Mouse (Mus musculus) lung, embryonic 16.5 days (tissue): ENCODE measurements around the gene Pcp4l1. TPM values are rescaled to one million over a fixed set of nuclear protein-coding genes. Genes with fewer than 3 reads are reported as not detected.

Experiments used
- ATAC-seq: fragments of 200-750 bp; cut with Nextera tagmentation; 2 replicates; pipeline ENCODE4 v1.8.0; 2017; ENCODE audit warnings: low read depth, mild to moderate bottlenecking, moderate library complexity
- H3K27ac ChIP-seq: fragments of 300-500 bp; sonication (generic); 2 replicates; pipeline ENCODE4 v1.5.1; 2014; ENCODE audit warnings: mild to moderate bottlenecking, control low read depth, low read length
- H3K27me3 ChIP-seq: fragments of 300-500 bp; sonication (generic); 2 replicates; pipeline ENCODE4 v1.6.1; 2014; ENCODE audit warnings: low read depth, low read length, mixed read lengths; ENCODE audit not compliant: control insufficient read depth, insufficient read depth
- H3K36me3 ChIP-seq: fragments of 300-500 bp; sonication (generic); 2 replicates; pipeline ENCODE4 v1.6.1; 2014; ENCODE audit warnings: low read length; ENCODE audit not compliant: control insufficient read depth, insufficient read depth
- H3K4me1 ChIP-seq: fragments of 300-500 bp; sonication (generic); replicated peaks from 2 replicates; pipeline ENCODE4 v1.6.1; 2014; ENCODE audit warnings: low read length, mixed read lengths; ENCODE audit not compliant: control insufficient read depth, insufficient read depth
- H3K4me2 ChIP-seq: fragments of 300-500 bp; sonication (generic); 2 replicates; pipeline ENCODE4 v1.6.1; 2014; ENCODE audit warnings: low read depth, low read length, control low read depth
- H3K4me3 ChIP-seq: fragments of 300-500 bp; sonication (generic); 2 replicates; pipeline ENCODE4 v1.5.1; 2014; ENCODE audit warnings: mild to moderate bottlenecking, low read length, control low read depth
- H3K9ac ChIP-seq: fragments of 300-500 bp; sonication (generic); 2 replicates; pipeline ENCODE4 v1.6.1; 2014; ENCODE audit warnings: low read length, control low read depth
- H3K9me3 ChIP-seq: fragments of 300-500 bp; sonication (generic); 2 replicates; pipeline ENCODE4 v1.6.1; 2016; ENCODE audit warnings: low read length; ENCODE audit not compliant: control insufficient read depth
- WGBS: fragments of 180-500 bp; shearing (Covaris S2); extraction: QIAGEN DNeasy Blood & Tissue Kit; methylation state at CpG from one replicate; pipeline ENCODE4 v1.1.7; 2014; 5-methylcytosine and 5-hydroxymethylcytosine counted together
- polyA plus RNA-seq: library from polyadenylated mRNA; unstranded; fragments of >200 nt; fragmentation: Nextera tagmentation; extraction: Ambion mirVana; gene quantifications from 2 replicates; pipeline ENCODE4 v1.2.1, GENCODE M21; 2015

The Pcp4l1 gene
- polyA plus RNA-seq, 1 experiment from 2014 or later = 6.6 TPM

- no peak within 1 kb of the TSS for H3K9ac ChIP-seq
- H3K27ac ChIP-seq = peak within 1 kb of the TSS; percentile 32
- no peaks in the 10 kb centered on the region for H3K9me3 ChIP-seq
- no peak; the same call in 1 of the 2 replicates for ATAC-seq
- H3K27me3 ChIP-seq = no peaks in the 10 kb centered on the region
- no peak within 1 kb of the TSS for H3K4me3 ChIP-seq
- WGBS = 91% methylated on average over 14 of the region's 14 CpGs
- H3K36me3 ChIP-seq = peaks cover 45% of the 10 kb centered on the region
- no peaks in the 10 kb centered on the region for H3K4me1 ChIP-seq
- H3K4me2 ChIP-seq = no peak within 1 kb of the TSS
Observed at GRCm38 (mm10) chr1:171234126-171234525, 38.1 kb upstream of the Pcp4l1 start, which contains the start of gene Fcer1g. Gene Fcer1g, minus strand, starts transcription at chr1:171234365.

- Histone ChIP-seq H3K4me3 (no peak overlapping the region), H3K27me3 (no peaks in the 10 kb centered on the region), H3K4me2 (no peak overlapping the region), H3K4me1 (no peaks in the 10 kb centered on the region), H3K9me3 (no peaks in the 10 kb centered on the region), H3K9ac (no peak overlapping the region), H3K36me3 (peaks cover 35% of the 10 kb centered on the region), H3K27ac (peak overlapping the region; percentile 32)
- ATAC-seq = no peak
- WGBS = 83% methylated on average over 12 of the region's 12 CpGs
Observed at GRCm38 (mm10) chr1:171232800-171233730, 37.0 kb upstream of the Pcp4l1 start.

DNA sequence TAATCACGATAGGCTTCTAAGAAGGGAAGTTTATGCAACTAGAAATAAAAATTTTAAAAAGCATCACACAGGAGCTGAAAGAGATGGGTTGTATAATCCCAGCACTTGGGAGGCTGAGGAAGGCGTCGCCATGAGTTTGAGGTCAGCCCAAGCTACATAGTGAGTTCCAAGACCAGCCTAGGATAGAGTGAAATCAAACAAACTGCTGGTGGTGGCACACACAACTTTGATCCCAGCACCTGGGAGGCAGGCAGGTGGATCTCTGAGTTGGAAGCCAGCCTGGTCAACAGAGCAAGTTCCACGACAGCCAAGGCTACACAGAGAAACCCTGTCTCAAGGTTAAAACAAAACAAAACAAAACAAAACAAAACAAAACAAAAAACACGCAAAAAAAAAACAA, 36.3 kb upstream of the Pcp4l1 start:
- Histone ChIP-seq H3K9ac (no peak overlapping the region), H3K27ac (no peak overlapping the region), H3K27me3 (no peaks in the 10 kb centered on the region), H3K9me3 (no peaks in the 10 kb centered on the region), H3K4me1 (no peaks in the 10 kb centered on the region), H3K4me2 (no peak overlapping the region), H3K36me3 (peaks cover 29% of the 10 kb centered on the region), H3K4me3 (no peak overlapping the region)
- 79% methylated on average over 5 of the region's 5 CpGs for whole genome bisulfite sequencing
- ATAC-seq = no peak

DNA sequence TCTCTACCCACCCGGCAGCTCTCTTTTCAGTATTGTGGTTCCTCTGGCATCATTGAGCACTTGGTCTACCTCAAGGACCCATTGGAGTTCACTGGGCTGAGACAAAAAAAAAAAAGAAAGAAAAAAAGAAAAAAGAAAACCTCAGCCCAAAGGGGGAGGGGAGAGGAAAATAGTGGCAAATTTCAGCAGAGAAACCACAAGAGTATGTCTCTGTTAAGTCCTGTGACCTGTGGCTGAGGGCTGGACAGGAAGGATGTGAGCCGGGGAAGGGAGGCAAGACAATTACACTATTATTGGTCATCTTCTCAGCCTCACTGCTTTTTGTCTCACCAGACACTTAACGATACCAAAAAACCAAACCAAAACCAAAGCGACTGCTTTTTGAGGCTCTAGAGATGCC, 35.8 kb upstream of the Pcp4l1 start:
- Histone ChIP-seq H3K4me3 (no peak overlapping the region), H3K9me3 (no peaks in the 10 kb centered on the region), H3K4me1 (no peaks in the 10 kb centered on the region), H3K4me2 (no peak overlapping the region), H3K36me3 (peaks cover 24% of the 10 kb centered on the region), H3K9ac (no peak overlapping the region), H3K27me3 (no peaks in the 10 kb centered on the region), H3K27ac (no peak overlapping the region)
- no peak for ATAC-seq
- WGBS = 81% methylated on average over 4 of the region's 4 CpGs

DNA sequence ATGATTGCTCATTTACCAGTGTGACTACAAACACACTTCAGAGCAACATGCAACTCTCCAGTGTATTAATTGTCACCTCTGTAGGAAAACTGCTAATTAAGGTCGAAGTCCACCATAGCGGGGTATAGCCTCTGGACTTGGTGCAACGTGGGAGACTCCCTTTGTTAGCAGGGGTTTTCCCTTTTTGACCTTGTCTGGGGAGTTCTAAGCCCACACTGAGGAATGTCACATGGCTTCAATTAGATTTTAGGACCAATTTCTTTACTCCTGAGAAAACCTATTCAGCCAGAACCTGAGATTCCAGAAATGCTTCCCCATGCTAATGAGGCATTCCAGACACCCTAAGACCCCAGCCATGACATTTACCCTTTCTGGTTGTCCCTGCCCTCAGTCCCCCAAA, 34.1 kb upstream of the Pcp4l1 start:
- 87% methylated on average over 3 of the region's 3 CpGs for WGBS
- Histone ChIP-seq H3K4me3 (no peak overlapping the region), H3K4me2 (no peak overlapping the region), H3K9ac (no peak overlapping the region), H3K4me1 (no peaks in the 10 kb centered on the region), H3K27ac (no peak overlapping the region), H3K27me3 (no peaks in the 10 kb centered on the region), H3K9me3 (no peaks in the 10 kb centered on the region), H3K36me3 (peaks cover 10% of the 10 kb centered on the region)
- no peak for ATAC-seq

DNA sequence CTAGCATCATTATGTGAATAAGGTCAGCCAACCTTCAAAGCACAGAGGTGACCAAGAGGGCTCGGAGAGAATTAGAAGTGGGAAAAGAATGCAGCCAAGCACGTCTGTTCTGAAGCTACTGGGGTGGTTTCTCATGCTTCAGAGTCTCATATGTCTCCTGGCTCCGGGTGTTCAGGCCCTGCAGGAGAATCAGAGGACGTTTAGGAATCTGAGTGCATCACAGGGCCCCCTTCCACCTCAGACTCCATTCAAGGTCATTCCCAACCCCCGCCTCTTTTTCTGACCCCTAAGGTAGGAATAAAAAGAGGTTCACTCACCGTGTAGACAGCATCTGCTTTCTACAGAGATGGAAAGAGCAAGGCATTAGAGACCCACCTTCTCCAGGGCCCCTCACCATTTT, 33.7 kb upstream of the Pcp4l1 start:
- Histone ChIP-seq H3K9ac (no peak overlapping the region), H3K4me1 (no peaks in the 10 kb centered on the region), H3K9me3 (no peaks in the 10 kb centered on the region), H3K4me2 (no peak overlapping the region), H3K4me3 (no peak overlapping the region), H3K27me3 (no peaks in the 10 kb centered on the region), H3K36me3 (peaks cover 8% of the 10 kb centered on the region), H3K27ac (no peak overlapping the region)
- ATAC-seq = no peak
- 48% methylated on average over 6 of the region's 6 CpGs for WGBS

DNA sequence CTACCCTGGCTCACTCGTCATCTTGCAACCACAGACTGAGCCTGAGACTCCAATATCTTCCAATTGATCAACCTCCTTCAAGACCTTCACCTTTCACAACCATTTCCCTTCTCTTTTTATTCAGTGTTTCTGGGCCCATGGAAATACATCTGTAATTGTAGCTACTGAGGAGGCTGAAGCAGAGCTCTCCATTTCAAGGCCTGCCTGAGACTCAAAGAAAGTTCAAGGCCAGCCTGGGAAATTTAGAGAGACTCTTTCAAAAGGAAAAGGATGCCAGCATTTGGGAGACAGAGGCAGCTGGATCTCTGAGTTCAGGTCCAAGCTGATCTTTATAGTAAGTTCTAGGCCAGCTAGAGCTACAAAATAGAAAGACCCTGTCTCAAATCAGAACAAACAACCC, 31.8 kb upstream of the Pcp4l1 start:
- H3K4me3 ChIP-seq = no peak overlapping the region
- 79% methylated on average over 1 of the region's 1 CpGs for WGBS
- no peak overlapping the region for H3K4me2 ChIP-seq
- H3K36me3 ChIP-seq = no peaks in the 10 kb centered on the region
- no peak overlapping the region for H3K27ac ChIP-seq
- H3K9me3 ChIP-seq = no peaks in the 10 kb centered on the region
- no peak for ATAC-seq
- H3K4me1 ChIP-seq = no peaks in the 10 kb centered on the region
- no peak overlapping the region for H3K9ac ChIP-seq
- H3K27me3 ChIP-seq = no peaks in the 10 kb centered on the region

DNA sequence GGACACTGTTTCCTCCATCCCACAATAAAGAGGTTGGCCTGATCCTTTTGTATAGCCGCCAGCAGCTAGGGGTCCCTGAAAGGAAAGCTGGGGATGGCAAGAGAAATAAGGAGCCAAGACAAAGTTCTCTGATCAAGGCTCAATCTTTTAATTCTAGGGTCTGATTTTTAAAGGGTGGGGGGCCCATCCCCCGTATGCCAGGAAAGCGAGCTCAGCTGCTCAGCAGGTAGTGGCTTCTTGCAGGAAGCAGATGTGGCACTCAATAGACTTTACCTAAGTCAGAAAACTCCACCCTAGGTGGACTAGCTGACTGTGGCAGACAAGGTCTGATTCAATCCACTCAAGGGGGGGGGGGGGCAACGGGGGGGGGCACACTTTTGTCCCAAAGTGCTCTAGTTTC, 30.7 kb upstream of the Pcp4l1 start:
- Histone ChIP-seq H3K9ac (no peak overlapping the region), H3K27me3 (no peaks in the 10 kb centered on the region), H3K36me3 (no peaks in the 10 kb centered on the region), H3K9me3 (no peaks in the 10 kb centered on the region), H3K4me3 (no peak overlapping the region), H3K4me2 (no peak overlapping the region), H3K27ac (no peak overlapping the region), H3K4me1 (no peaks in the 10 kb centered on the region; the same call in 1 of the 2 replicates)
- ATAC-seq = no peak
- 58% methylated on average over 4 of the region's 4 CpGs for WGBS

DNA sequence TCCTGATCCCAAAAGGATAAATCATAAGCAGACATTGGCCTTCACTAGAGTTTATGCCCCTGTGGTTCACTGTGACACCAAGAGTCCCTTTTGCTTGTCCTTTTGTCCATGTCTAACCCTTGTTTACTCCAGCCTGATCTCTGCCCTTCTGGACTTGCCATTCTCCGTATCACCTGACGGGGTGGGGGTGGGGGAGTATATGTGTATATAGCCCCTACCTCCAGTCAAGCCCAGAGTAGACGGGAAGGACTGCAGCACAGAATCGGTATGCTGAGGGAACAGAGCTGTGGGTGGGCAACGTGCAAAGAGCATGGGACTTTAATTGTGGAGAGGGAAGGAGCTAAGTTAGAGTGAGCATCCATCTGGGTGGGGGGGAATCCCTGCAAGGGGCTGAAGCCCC, 28.8 kb upstream of the Pcp4l1 start, which contains the start of gene Apoa2:
Gene Apoa2 (plus strand): TSS at position 198 of the 400 bp plus-strand sequence.
- H3K27me3 ChIP-seq = no peaks in the 10 kb centered on the region
- no peak within 1 kb of the TSS for H3K4me2 ChIP-seq
- H3K4me3 ChIP-seq = no peak within 1 kb of the TSS
- WGBS = 65% methylated on average over 5 of the region's 5 CpGs
- peaks cover 2% of the 10 kb centered on the region for H3K36me3 ChIP-seq
- no peak for ATAC-seq
- peaks cover 9% of the 10 kb centered on the region for H3K4me1 ChIP-seq
- no peak within 1 kb of the TSS for H3K27ac ChIP-seq
- no peak within 1 kb of the TSS for H3K9ac ChIP-seq
- H3K9me3 ChIP-seq = no peaks in the 10 kb centered on the region
